Mouse (Mus musculus): ENCODE results near the gene Duoxa2.

GRCm38 (mm10) chr2:122309647-122310046, 10.9 kb downstream of the Duoxa2 start:
- TF ChIP-seq POLR2A (IDR thresholded peaks at IDR 0.05; ENCODE audit: insufficient read depth, low read length) (no peak), CTCF (IDR thresholded peaks at IDR 0.05; ENCODE audit: low read depth, low read length) (no peak)

Measured in ES-Bruce4 (cell line).